Mouse (Mus musculus): ENCODE measurements at regions not wholly inside any gene's neighbourhood (a gene's known extent, or its start where the extent isn't known, plus 50 kb on each side); places are given as distances from the start of the nearest gene placed in this dataset.

DNA sequence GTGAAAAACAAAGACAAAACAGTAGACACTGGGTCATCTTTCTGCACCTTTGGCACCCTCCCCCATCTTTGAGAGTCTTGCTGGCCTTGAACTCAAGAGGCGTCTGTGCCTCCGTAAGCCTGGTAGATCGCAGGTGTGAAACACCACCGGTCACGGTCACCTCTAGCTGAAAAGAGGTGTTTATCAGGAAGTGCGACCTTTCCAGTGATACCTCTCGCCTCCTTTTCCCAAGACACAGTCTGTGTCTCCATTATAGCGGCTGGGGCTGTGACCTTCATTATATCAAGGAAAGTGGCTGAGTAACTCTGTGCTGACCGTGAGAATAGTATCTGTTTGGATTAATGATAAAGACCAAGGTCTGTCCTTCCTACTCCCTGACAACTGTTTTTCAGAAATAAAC is 158.8 kb downstream of the Cog6 start:
- no peak for TF ChIP-seq POLR2A (IDR thresholded peaks at IDR 0.05; ENCODE audit: borderline replicate concordance, low read depth, low read length)
- no peak for TF ChIP-seq CTCF (IDR thresholded peaks at IDR 0.05; ENCODE audit: low read depth, low read length)

Data from bone marrow macrophage, adult 2 months (primary cell).